Mouse (Mus musculus) CD4-positive, CD25-positive, alpha-beta regulatory T cell, adult 4 months (primary cell): ENCODE results near the gene Rhbdf2. TPM values are rescaled to one million over a fixed set of nuclear protein-coding genes. Genes with fewer than 3 reads are reported as not detected.
"Not testable (repeated sequence)": the region's sequence is repeated elsewhere in the genome, so short reads cannot be mapped to it uniquely, and the experiment has no call there.

Source experiments
- ATAC-seq: one replicate; pipeline ENCODE4 v1.8.0; 2017
- polyA plus RNA-seq, 2 experiments: library from polyadenylated mRNA; unstranded; fragments of 100-300 nt; shearing (Covaris generic); gene quantifications; one replicate each; pipeline ENCODE4 v1.2.1; 2017

The Rhbdf2 gene
- 1 to 10 TPM; 3.3 to 4.3 TPM for polyA plus RNA-seq

DNA sequence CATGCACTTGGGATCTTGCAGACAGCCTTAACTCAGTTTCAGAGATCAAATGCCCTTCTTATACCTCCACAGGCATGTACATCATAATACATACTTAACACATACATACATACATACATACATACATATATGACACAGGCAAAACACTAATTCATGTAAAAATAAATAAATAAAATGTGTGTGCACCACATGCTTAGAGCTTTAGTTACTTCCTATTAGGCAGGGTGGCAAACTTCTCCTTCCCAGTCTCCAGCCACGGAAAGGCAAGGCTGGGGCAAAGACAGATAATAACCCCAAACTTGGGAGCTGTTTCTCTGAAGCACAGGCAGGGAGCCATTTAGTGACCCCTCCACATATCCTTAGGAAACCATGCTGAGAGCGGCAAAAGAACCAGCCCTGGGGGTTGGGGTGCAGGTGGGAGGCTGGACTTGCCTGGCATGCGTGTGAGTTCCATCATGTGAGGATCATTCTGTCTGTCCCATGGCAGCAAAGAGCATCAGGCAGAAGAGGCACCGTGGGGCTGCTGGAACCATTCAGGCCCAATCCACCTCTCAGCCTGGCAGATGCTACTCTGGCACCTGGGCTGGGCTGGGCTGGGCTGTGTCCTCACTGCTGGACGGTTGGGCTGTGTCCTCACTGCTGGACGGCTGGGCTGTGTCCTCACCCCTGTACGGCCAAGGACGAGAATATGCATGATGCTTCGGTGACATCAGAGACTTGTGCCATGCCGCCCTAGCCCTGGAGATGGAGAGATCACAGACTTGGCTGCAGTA, at the start of gene Rhbdf2:
Gene Rhbdf2, minus strand, starts transcription at position 721 of the 773 bp plus-strand sequence.
- no peak for ATAC-seq

DNA sequence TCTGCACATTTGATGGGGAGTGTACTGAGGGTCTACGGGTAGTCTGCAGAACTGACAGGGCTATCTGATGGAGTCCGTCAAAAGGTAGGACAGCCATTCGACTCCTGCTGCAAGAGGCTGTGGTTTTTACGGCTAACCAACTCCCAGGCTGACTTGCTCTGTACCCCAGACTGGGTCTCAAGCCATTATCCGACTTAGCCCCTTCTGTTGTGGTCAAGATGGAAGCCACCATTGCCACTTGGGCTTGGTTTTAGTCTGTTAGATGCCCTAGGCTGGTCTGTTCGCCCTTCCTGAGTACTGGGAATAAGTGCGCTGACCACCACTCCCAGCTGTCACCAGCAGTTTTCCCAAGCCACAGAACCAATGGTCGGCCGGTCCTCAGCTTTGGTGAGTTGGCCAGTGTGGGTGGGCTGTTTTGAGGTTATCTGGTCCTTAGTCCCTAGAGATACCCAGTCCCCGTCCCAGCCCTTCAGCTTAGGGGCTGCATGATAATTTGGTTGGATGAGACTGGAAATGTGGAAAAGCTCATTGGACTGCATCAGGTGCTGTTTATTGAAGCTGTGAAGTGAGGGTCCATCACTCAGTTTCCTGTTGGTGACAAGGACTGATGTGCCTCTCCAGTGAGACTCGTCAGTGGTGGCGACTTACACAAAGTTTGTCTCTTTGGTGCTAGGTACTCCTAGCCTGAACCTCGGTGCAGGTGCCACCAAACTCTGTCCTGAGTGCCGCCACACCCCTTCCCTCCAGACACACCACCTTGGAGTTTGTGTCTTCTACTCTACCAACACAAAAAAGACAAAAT, 49.6 kb upstream of the Rhbdf2 start:
- no peak for ATAC-seq

DNA sequence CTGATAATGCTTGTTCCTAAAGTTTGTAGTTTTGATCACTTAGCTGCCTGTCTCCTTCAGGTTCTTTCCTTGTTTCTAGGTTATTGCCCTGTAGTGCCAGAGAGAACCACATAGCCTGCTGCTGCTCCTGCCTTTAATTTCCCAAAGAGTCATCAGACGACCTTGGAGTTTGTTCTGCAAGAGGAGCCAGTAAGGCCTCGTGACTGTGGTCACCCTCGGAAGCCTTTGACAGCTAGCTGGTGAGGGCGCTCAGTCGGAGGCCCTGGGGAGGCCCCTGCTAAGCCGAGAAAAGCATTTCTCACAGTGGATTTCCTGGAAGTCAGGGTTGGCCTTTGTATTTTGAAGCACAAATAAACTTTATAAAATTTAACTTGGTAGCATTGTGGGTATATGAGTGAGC, 48.6 kb upstream of the Rhbdf2 start:
- ATAC-seq: not testable (repeated sequence)

DNA sequence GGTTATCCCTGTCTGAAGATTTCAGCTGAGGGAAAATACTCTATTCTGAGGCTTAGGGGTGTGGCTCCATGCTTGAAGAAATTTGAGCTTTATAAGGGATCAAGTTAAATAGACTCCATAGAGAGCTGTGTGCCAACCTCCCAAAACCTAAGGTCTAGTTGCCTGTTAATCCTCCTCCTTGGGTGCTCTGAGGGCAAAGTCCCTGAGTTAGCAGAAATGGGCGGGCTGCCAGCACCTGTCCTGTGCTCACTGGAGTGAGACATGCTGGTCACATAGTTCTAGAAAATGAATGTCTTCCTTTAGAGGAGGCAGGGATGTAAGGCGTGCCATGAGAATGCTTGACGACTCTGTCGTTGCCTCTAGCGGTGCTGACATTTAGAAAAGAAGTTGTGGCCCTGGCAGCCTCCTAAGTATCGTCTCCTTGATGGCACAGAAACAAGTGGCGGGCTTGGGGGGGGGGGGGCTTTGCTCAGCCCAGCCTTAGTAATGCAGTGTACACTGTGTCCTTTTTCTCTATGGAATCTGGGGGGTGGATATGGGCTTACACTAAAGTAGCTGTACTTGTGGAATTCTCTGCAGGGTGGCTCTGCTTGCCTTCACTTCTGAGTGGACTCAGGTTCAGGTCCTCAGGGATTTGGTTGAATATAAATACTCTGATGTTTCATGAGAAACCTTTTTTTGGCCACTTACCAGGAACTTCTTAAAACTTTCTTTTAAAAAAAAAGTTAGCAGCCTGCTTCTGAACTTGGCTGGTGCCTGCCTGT, 48.0 kb upstream of the Rhbdf2 start:
- no peak for ATAC-seq

DNA sequence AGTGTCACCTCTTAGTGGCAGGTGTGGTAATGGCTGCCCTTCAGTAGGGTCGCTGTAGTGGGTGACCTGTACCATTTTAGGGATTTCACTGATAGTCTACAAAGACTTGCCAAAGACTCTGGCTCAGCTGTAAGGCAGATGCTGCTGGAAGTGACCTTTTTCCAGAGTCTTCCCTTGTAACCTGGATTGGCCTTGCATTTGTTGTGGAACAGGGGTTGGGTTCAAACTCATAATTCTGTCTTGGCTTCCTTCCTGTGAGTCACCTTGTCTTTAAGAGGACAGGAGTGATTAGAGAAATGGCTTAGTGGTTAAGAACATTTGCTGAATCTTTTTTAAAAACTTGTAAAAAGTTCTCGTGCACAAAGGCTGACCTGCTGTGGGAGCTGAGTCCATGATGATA, 46.6 kb upstream of the Rhbdf2 start:
- no peak for ATAC-seq

DNA sequence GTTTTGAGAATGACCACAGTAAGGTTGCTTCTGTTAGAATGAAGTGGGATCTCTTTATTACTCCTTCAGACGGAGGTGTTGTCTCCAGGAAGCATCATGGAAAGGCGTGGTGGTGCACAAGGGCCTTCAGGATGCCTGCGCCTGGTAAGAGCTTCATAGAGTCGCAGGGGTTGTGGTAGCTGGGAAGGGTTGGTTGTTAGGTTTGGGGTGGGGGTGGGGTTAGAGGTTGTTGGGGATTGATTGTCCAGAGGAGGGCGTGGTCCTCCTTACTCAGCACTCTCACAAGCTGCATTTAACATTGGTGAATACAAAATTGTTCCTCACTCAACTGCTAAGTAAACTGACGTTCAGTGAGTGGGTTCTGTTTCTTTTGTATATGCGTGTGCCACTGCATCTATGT, 45.8 kb upstream of the Rhbdf2 start:
- no peak for ATAC-seq

DNA sequence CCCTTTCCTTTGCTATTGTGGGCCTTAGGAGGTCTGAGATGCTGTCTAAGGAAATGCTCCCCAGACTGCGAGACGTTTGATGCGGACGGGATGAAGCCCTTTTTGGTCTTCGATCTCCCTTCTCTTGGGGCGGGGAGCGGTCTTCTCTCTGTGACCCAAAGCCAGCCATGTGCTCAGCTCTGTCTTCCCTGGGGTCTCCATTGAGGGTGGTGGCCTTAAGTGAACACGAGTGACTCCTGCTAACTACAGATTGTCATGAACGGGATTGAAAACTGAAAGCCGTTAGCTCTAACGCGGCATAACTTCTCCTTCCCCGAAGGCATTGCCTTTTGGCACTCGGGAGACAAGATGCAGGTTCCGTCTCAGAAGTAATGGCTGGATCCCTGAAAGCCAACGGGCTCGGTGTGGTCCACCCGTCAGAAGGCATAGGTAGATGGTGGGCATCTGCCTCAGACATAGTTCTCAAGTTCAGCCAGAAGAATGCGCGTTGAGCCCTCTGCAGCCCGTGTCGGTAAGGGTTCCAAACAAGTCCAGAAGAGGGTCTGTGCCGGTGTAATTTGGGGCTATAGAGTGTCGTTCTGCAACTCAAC, 45.1 kb upstream of the Rhbdf2 start:
- ATAC-seq: peak; percentile 21

DNA sequence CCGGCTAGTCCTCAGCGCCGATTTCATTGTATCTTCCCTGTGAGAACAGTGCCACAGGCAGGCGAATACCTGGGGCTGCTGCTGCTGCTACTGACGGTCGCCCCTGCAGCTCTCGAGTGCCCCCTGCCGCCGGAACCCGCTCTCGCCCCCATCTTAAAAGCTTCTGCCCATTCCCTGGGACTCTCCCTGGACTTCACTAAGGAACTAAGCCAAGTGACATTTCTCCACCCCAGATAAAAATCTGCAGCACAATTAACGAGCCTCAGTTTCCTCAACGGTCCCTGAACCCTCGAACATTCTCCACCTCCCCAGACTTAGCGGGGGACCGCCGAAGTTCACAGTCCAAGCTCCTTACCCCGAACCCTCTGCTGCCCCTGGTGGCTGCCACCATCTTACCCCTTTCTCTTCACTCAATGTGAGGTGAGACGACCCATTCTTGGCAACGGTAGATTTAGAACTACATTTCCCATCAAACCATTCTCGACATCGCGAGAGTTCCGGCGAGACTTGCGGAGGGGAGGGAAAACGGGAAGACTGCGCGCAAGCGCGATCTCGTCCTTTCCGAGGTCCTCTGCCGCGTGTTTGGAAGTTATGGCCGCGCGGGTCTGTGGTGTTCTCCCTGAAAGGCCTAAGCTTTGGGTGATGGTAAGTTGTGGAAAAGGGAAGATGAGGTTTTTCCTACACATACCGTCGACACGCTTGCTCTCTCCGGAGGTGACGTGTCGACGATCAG, 44.5 kb upstream of the Rhbdf2 start:
- peak; percentile 88 for ATAC-seq

DNA sequence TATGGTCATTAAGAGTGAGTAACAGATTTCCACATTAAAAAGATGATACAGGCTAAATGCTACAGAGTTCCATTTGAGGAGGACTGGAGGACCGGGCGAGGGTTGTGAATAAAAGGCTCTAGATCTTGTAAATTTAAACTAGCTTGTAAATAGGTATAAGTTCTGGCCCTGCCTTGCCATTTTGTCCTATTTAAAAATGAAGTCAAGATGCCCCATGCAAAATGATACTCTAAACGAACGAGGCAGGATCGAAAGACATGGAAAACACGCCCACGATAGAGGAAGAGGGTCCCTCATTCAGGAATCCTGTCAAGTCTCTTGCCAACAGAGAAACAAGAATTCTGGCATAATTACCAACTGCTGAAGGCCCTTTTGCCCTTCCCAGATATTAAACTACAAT, 43.6 kb upstream of the Rhbdf2 start:
- no peak for ATAC-seq

DNA sequence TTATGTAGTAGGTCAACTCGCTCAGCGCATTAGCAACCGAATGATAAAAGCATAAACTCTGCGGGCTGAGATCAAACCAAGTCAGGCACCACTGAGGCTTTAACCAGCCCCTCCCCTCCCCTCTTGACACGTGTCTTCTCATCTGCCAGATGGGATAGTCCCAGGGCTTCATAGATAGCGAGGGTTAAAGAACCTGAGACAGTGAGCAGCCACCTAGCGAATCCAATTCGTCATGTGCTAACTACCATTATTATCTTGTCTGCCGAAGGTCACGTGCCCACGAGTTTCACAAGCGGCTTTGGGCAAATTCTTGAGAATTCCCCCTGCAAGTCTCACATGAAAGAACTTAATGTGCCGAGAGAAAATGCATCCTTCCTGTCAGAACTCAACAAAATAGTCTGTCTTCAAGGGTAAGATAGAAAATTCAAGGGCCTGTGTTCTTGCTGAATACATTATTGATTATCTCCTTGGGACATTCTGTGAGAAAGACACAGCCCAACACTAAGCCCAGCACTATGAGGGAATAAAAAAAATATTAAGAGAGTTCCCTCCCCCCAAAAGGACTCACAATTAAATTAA, 43.1 kb upstream of the Rhbdf2 start:
- ATAC-seq: peak; percentile 64

DNA sequence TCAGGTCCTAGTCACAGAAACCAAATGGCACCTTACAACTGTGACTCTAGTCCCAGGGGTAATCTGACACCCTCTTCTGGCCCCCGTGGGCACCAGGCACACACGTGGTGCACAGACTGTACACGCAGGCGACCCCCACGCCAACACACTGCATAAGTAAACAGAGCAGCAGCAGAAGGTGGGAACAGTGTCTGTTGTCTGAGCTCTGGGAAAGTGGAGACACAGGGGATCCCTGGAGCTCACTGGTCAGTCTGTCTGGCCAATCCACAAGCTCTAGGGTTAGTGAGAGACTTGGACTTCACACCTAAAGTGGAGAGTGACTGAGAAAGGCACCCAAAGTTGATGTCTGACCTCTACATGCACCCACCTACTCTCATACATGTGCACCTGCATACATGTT, 42.5 kb upstream of the Rhbdf2 start:
- ATAC-seq: no peak

DNA sequence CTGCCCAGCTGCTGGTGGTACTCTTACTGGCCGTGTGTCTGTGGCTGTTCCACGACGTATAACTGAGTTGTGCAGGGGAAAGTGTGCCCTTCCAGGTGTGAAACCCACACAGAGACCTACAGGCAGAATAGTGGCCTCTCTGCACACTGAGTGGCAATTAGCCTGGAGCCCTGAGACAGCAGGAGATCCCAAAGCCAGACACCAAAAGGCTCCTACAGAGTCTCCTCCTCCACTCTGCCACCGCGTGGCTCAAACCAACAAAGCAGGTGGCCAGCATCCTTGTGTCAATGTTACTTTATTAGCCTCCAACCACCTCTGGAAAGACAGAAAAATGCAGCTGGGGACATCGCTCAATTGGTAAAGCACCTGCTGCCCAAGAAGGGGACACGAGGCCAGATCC, 42.0 kb upstream of the Rhbdf2 start:
- ATAC-seq: no peak

DNA sequence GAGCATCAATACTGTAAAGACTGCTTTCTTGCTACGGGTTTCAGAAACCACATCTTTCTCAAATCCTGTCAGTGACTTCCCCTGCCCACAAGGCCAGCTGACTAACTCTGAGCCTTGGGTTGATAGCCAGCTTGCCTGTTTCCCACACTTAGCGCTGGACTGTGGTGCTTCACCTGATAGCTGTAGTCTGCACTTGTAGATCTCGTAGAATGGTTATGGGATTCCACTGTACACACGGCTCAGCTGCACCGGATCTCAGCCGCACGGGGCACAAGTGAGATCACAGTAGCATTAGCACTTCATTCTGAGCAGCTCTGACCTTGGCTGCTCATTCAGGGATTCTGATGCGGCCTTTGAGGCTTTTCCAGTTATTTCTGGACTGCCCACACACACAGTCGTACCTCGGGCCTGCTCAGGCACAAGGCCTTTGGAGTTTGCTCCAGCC, 41.6 kb upstream of the Rhbdf2 start:
- no peak for ATAC-seq

DNA sequence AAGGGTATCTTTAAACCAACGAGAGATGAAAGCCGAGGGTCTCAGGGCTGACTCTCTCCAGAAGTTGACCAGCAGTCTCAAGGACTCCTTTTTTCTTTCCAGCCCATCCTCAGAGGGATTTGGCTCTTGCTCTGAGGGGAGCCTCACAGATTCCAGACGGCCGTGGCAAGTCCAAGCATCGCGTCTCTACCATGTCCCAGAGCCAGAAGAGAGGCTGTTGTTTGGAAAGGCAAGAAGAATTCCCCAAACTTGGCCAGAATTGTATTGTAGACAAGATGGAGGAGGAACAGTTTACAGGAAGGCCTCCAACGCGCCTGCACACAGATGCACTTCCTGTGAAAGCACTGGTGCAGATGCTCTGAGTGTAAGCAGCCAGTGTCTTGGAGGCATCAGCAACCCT, 41.1 kb upstream of the Rhbdf2 start:
- ATAC-seq: no peak

DNA sequence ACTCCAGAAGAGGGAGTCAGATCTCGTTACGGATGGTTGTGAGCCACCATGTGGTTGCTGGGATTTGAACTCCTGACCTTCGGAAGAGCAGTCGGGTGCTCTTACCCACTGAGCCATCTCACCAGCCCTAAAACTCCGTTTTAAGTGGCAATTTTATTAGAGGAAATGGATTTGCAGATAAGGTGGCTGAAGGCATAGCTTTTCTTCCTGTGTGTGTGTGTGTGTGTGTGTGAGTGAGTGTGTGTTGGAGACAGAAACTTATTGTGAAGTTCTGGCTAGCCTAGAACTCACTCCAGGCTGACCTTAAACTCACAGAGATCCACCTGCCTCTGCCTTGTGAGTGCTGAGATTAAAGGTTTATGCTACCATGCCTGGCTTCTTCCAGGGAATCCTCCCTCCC, 40.2 kb upstream of the Rhbdf2 start:
- ATAC-seq: not testable (repeated sequence)

DNA sequence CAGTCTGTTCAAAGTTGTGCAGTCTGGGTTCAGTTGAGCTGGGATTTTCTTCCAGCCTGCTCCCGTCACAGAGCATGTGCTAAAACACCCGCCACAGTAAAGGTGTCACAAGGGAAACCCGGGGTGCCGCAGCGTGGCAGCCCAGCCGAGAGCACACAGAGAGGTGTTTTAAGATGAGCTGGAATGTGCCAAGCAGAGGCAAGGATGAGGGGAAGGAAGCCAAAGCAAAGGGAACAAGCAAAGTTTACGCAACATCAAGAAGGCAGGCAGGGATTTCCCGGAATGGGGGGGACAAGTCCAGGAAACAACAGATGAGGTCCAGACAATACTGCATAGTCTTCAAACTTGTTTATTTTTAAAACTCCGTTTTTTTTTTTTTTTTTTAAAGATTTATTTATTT, 39.7 kb upstream of the Rhbdf2 start:
- ATAC-seq: no peak

DNA sequence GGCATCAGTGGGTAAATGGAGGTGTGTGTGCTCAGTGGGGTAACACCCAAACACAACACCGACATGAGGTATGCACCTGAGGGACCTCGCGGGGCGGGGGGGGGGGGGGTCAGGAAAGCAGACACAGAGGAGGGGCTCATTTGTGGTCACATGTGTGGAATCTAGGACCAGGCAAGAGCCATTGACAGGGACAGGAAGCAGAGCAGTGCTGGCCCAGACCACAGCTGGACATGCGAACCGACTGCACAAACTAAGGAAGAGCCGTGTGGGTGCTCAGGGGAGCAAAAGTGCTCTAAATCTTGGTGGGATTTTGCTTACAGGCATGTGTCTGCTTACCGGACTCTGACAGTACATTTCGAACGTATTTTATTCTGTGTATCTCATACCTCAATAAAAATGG, 38.5 kb upstream of the Rhbdf2 start:
- no peak for ATAC-seq

DNA sequence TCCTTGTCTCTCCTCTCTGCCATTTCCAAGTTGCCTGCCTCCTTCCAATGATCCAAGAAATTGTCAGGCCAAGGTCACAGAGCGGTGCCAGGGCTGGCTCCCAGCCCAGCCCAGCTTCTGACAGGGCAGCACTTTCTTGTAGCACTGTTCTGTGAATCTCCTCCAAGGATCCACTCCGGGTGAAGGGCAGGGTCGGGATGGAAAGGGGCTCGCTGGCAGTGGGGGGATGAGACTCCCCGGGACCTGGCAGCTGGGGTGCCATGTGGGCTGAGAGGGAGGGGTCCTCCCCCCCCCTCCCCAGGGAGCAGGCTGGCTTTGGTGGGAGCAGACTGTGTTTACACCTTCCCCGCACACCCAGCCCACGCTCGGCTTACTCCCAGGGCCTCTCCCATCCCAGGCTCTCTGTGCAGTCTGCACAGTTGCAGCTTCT, 35.1 kb upstream of the Rhbdf2 start:
- no peak for ATAC-seq

DNA sequence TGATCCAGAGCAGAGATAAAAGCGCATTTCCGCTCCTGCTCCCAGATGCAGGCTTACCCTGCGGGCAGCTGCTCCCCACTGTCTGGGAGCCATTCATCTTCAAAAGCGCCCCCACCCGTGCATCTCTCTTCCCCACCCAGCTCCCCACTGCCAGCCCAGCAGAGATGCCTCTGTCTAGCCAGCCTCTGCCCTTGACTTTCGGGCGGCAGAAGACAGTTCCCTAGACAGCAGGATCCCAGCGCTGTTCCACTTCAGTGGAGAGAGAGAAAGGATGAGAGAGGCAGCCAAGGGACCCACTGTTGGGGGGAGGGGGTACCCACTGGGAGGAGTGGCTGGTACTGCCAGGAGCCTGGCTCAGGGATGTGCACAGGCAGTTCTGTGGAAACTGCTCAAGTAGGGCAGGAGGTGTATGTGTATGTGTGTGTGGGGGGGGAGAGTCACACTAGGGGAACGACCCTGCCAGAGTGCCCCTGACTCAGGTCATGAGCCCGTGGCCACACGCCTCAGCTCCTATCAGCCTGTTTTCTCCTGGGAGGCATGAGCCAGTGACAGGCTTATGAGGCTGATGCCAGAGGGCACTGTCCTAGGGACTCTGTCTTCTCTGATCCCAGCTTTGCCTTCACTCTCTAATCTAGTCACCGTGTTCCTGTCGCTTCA, 34.6 kb upstream of the Rhbdf2 start:
- ATAC-seq: no peak

DNA sequence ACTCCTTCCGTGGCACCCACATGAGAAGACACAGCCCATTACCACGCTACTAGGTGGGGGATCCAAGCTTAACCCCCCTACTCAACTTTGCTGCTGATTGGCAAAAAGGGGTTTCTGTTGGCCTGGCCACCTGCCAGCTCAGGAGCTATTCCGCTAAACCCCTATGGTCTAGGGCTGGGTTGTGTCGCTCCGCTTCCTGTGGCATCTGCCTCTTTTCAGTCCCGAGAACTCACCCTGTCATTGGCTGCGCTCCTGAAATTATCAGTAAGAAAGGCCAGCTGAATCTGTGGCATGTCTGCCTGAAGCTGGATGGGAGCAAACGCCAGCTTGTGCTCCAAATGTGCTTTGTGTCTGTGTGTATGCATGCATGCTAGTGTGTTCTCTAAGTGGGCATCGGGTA, 33.4 kb upstream of the Rhbdf2 start:
- ATAC-seq: no peak

DNA sequence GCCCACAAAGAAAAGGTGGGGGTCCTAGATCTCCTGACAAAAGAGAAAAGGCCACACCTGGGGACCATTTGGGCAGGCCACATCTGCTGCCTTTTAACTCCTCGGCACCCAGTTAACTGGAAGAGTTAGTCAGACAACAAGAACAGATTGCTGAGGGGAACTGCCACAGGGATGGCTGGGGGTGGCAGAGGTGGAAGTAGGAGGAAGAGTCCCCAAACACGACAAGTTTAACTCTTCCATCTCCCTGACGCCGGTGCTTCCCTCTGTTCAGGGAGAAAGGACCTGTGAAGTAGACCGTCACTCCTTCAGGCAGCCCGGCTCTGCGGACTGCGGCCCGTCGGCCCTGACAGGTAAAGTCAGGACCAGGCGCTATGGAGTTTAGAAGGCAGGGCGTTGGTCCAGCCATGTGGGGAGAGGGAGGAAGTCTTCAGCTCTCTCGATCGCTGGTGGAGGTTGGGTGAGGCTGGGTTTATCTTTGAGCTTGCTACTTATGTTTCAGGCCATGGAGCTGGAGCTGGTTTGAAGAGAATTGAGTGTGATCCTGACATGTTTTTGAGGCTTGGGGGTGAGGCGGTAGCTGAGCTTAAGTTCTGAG, 32.3 kb upstream of the Rhbdf2 start:
- ATAC-seq: no peak
